Mouse (Mus musculus) C2C12 (cell line): ENCODE data around the gene A830031A19Rik.

Source experiments
- CTCF ChIP-seq: IDR thresholded peaks from one replicate; pipeline ENCODE4 v1.5.1; 2011; ENCODE audit not compliant: control insufficient read depth, insufficient read depth, insufficient read length
- FOSL1 ChIP-seq: IDR thresholded peaks from one replicate; pipeline ENCODE4 v1.8.0; 2011; ENCODE audit warnings: mild to moderate bottlenecking, low read length; ENCODE audit not compliant: poor library complexity, insufficient read depth, severe bottlenecking
- MYOD1 ChIP-seq: IDR thresholded peaks from one replicate; pipeline ENCODE4 v1.6.1; 2011; ENCODE audit warnings: low read depth; ENCODE audit not compliant: control insufficient read depth, insufficient read length

DNA sequence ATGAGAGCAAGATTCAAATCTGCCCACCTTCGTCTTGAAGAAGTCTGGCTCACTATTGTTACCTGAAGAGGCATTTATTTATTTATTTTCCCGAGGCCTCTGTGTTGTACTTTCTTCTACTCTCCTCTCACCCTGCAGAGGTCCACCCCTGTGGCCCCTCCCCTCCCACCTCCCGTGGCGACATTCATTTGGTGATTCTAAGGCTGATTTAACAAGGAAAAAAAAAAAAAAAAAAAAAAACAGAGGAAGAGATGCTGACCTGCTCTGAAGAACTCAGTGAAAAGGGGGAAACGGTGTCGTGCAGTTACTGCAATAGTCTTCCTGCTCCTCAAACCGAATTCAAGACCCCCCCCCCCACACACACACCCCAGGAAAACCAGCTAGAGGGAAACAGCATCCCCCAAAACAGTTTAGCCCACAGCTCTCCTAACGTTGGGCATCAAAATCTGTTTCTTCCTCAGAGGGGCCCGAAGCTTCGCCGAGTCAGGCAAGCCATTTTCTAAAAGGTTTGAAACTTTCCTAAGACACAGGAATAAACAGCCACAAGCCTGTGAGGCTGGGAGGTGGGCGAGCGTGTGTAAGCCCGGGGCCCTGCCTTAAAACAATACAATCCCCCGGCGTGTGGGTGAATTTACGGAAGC lies 752 bp upstream of the A830031A19Rik start:
- TF ChIP-seq CTCF, result no peak
- TF ChIP-seq MYOD1, result no peak
- no peak for TF ChIP-seq FOSL1
